Mouse (Mus musculus) thymus, adult 2 months (tissue): ENCODE data around the gene Hs3st5.

Source experiments
- CTCF ChIP-seq: fragments of 200-500 bp; IDR thresholded peaks from 2 replicates; pipeline ENCODE4 v1.5.1; 2012; ENCODE audit warnings: mild to moderate bottlenecking, control low read depth, low read length, moderate library complexity, borderline replicate concordance; ENCODE audit not compliant: control insufficient read depth, poor library complexity, insufficient read depth; ENCODE audit errors: extremely low read depth
- POLR2A ChIP-seq: fragments of 200-500 bp; IDR thresholded peaks from 2 replicates; pipeline ENCODE4 v1.6.1; 2012; ENCODE audit warnings: mild to moderate bottlenecking, low read length, control low read depth, moderate library complexity; ENCODE audit not compliant: control insufficient read depth, poor library complexity, insufficient read depth; ENCODE audit errors: extremely low read depth

DNA sequence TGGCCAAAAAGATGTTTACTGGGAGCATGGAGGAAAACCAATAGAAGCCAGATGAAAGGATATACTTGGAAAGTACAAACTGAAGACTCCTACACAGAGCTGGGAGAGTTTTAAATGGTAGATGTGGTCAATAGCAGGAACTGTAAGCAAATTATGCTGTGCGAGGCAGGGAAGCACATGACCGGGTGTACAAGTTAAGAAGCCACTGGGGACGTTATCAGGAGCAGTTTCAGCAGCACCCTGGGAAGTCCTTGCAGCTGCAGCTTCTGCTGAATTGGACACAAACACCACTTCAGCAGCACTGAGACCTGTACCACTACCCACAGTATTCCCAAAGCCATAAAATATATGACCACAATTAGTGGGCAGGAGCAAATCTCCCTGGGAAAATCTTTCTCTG, 31.8 kb upstream of the Hs3st5 start:
- TF ChIP-seq CTCF (no peak), POLR2A (no peak)
